Mouse (Mus musculus) lung, embryonic 16.5 days (tissue): ENCODE data around the gene Ifnz. TPM values are rescaled to one million over a fixed set of nuclear protein-coding genes. Genes with fewer than 3 reads are reported as not detected.
"Not testable (repeated sequence)": the region's sequence is repeated elsewhere in the genome, so short reads cannot be mapped to it uniquely, and the experiment has no call there.

ENCODE experiments used
- ATAC-seq: fragments of 200-750 bp; cut with Nextera tagmentation; 2 replicates; pipeline ENCODE4 v1.8.0; 2017; ENCODE audit warnings: low read depth, mild to moderate bottlenecking, moderate library complexity
- H3K27ac ChIP-seq: fragments of 300-500 bp; sonication (generic); 2 replicates; pipeline ENCODE4 v1.5.1; 2014; ENCODE audit warnings: mild to moderate bottlenecking, control low read depth, low read length
- H3K27me3 ChIP-seq: fragments of 300-500 bp; sonication (generic); 2 replicates; pipeline ENCODE4 v1.6.1; 2014; ENCODE audit warnings: low read depth, low read length, mixed read lengths; ENCODE audit not compliant: control insufficient read depth, insufficient read depth
- H3K36me3 ChIP-seq: fragments of 300-500 bp; sonication (generic); 2 replicates; pipeline ENCODE4 v1.6.1; 2014; ENCODE audit warnings: low read length; ENCODE audit not compliant: control insufficient read depth, insufficient read depth
- H3K4me1 ChIP-seq: fragments of 300-500 bp; sonication (generic); replicated peaks from 2 replicates; pipeline ENCODE4 v1.6.1; 2014; ENCODE audit warnings: low read length, mixed read lengths; ENCODE audit not compliant: control insufficient read depth, insufficient read depth
- H3K4me2 ChIP-seq: fragments of 300-500 bp; sonication (generic); 2 replicates; pipeline ENCODE4 v1.6.1; 2014; ENCODE audit warnings: low read depth, low read length, control low read depth
- H3K4me3 ChIP-seq: fragments of 300-500 bp; sonication (generic); 2 replicates; pipeline ENCODE4 v1.5.1; 2014; ENCODE audit warnings: mild to moderate bottlenecking, low read length, control low read depth
- H3K9ac ChIP-seq: fragments of 300-500 bp; sonication (generic); 2 replicates; pipeline ENCODE4 v1.6.1; 2014; ENCODE audit warnings: low read length, control low read depth
- H3K9me3 ChIP-seq: fragments of 300-500 bp; sonication (generic); 2 replicates; pipeline ENCODE4 v1.6.1; 2016; ENCODE audit warnings: low read length; ENCODE audit not compliant: control insufficient read depth
- WGBS: fragments of 180-500 bp; shearing (Covaris S2); extraction: QIAGEN DNeasy Blood & Tissue Kit; methylation state at CpG from one replicate; pipeline ENCODE4 v1.1.7; 2014; 5-methylcytosine and 5-hydroxymethylcytosine counted together
- polyA plus RNA-seq: library from polyadenylated mRNA; unstranded; fragments of >200 nt; fragmentation: Nextera tagmentation; extraction: Ambion mirVana; gene quantifications from 2 replicates; pipeline ENCODE4 v1.2.1, GENCODE M21; 2015

Ifnz gene
- polyA plus RNA-seq, 1 experiment from 2014 or later = 0.34 TPM

- H3K4me2 ChIP-seq = not testable (repeated sequence)
These were observed 21.0 kb downstream of the Ifnz start, which contains the start of gene Gm13287 for GRCm38 (mm10) chr4:88802954-88803353. Gm13287 (plus strand) TSS chr4:88803254.

DNA sequence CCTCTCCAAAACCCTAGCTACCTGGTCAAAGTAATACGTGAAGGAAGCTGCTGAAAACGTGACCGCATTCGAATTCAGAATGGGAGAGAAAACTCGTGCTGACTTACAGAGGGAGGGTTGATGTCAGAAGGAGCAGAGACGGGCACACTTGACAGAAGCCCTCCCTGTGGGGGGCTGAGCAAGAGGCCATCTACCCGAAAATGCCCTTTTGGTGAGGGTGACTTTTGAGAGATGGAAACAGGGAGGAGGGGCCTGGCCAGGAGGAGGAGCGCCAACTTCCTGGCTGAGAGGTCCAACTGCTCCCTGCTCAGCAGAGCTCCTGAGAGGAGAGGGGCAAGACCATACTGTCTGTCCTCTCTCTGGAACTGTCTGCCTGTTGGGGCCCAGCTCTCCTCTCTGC lies 23.3 kb downstream of the Ifnz start, which contains the start of gene Gm13288:
Gene Gm13288, plus strand, starts transcription at position 301 of the 400 bp plus-strand sequence.
- H3K4me1 ChIP-seq, ATAC-seq, H3K27ac ChIP-seq, H3K27me3 ChIP-seq, H3K9me3 ChIP-seq, H3K36me3 ChIP-seq, H3K9ac ChIP-seq: not testable (repeated sequence)
- Histone ChIP-seq H3K4me2 (peak within 1 kb of the TSS; percentile 32; the same call in 1 of the 2 replicates), H3K4me3 (peak within 1 kb of the TSS; percentile 26; the same call in 1 of the 2 replicates)
- WGBS = no CpG with 5 or more reads among the region's 8 CpGs

More at GRCm38 (mm10) chr4:88802954-88803353, 21.0 kb downstream of the Ifnz start, which contains the start of gene Gm13287:
- H3K36me3 ChIP-seq, H3K27ac ChIP-seq, H3K4me3 ChIP-seq, H3K27me3 ChIP-seq, H3K9ac ChIP-seq, H3K9me3 ChIP-seq, ATAC-seq, H3K4me1 ChIP-seq: not testable (repeated sequence)
- no CpG with 5 or more reads among the region's 29 CpGs for WGBS

- not testable (repeated sequence) for H3K9me3 ChIP-seq, ATAC-seq, H3K27me3 ChIP-seq, H3K36me3 ChIP-seq, H3K4me1 ChIP-seq, H3K27ac ChIP-seq, H3K9ac ChIP-seq
- peak overlapping the region; percentile 32; the same call in 1 of the 2 replicates for H3K4me2 ChIP-seq
- H3K4me3 ChIP-seq = peak overlapping the region; percentile 26; the same call in 1 of the 2 replicates
- no CpG with 5 or more reads among the region's 34 CpGs for WGBS
These were observed 23.8 kb downstream of the Ifnz start for GRCm38 (mm10) chr4:88805761-88806160.

GRCm38 (mm10) chr4:88815928-88816327 lies 34.0 kb downstream of the Ifnz start, which contains the start of gene Ifna7:
Ifna7 (plus strand) TSS chr4:88816228.
- no peaks in the 10 kb centered on the region for H3K27me3 ChIP-seq
- WGBS = 52% methylated on average over 3 of the region's 3 CpGs
- H3K9me3 ChIP-seq = no peaks in the 10 kb centered on the region

GRCm38 (mm10) chr4:88819659-88820058 lies 37.7 kb downstream of the Ifnz start, which contains the start of gene Ifna11:
Ifna11 (plus strand) TSS chr4:88819959.
- ATAC-seq = no peak
- WGBS = 79% methylated on average over 1 of the region's 1 CpGs
- no peak within 1 kb of the TSS for H3K4me2 ChIP-seq

More at GRCm38 (mm10) chr4:88815928-88816327, 34.0 kb downstream of the Ifnz start, which contains the start of gene Ifna7:
- Histone ChIP-seq H3K36me3 (no peaks in the 10 kb centered on the region), H3K4me1 (no peaks in the 10 kb centered on the region), H3K27ac (no peak within 1 kb of the TSS), H3K9ac (no peak within 1 kb of the TSS), H3K4me2 (no peak within 1 kb of the TSS), H3K4me3 (no peak within 1 kb of the TSS)
- no peak for ATAC-seq

GRCm38 (mm10) chr4:88822995-88823394 lies 41.1 kb downstream of the Ifnz start:
- H3K36me3 ChIP-seq = no peaks in the 10 kb centered on the region
- H3K27me3 ChIP-seq = no peaks in the 10 kb centered on the region
- WGBS = 24% methylated on average over 4 of the region's 4 CpGs
- no peak overlapping the region for H3K4me3 ChIP-seq
- H3K4me1 ChIP-seq = no peaks in the 10 kb centered on the region
- no peak overlapping the region for H3K9ac ChIP-seq
- no peak for ATAC-seq
- H3K4me2 ChIP-seq = no peak overlapping the region
- no peaks in the 10 kb centered on the region for H3K9me3 ChIP-seq
- H3K27ac ChIP-seq = no peak overlapping the region

More at GRCm38 (mm10) chr4:88819659-88820058, 37.7 kb downstream of the Ifnz start, which contains the start of gene Ifna11:
- Histone ChIP-seq H3K9ac (no peak within 1 kb of the TSS), H3K27ac (no peak within 1 kb of the TSS), H3K27me3 (no peaks in the 10 kb centered on the region), H3K9me3 (no peaks in the 10 kb centered on the region), H3K4me3 (no peak within 1 kb of the TSS), H3K36me3 (no peaks in the 10 kb centered on the region), H3K4me1 (no peaks in the 10 kb centered on the region)

DNA sequence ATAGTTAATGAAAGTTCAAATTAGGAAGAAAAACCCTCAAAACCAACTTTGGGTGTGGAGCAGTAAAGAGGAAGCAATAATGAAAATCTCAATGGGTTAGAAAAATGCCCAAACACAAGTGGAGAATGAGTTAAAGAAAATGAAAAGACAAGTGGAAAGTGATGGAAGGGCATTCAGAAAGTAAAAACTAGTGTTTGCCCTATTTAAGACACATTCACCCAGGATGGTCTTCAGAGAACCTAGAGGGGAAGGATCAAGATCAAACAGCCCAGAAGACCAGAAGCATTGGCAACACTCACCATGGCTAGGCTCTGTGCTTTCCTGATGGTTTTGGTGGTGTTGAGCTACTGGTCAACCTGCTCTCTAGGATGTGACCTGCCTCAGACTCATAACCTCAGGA lies 45.2 kb downstream of the Ifnz start, which contains the start of gene Ifna6:
Gene Ifna6, plus strand, starts transcription at position 301 of the 400 bp plus-strand sequence.
- H3K9ac ChIP-seq, H3K4me1 ChIP-seq, H3K9me3 ChIP-seq, H3K4me3 ChIP-seq, H3K4me2 ChIP-seq, H3K27ac ChIP-seq, H3K27me3 ChIP-seq, ATAC-seq, H3K36me3 ChIP-seq: not testable (repeated sequence)

- Histone ChIP-seq H3K27me3 (no peaks in the 10 kb centered on the region), H3K36me3 (no peaks in the 10 kb centered on the region), H3K27ac (no peak overlapping the region), H3K9ac (no peak overlapping the region), H3K4me2 (no peak overlapping the region), H3K4me3 (no peak overlapping the region), H3K9me3 (no peaks in the 10 kb centered on the region), H3K4me1 (no peaks in the 10 kb centered on the region)
- no peak for ATAC-seq
- 29% methylated on average over 4 of the region's 4 CpGs for WGBS
These were observed 48.6 kb downstream of the Ifnz start for GRCm38 (mm10) chr4:88830523-88830922.
